Mouse (Mus musculus): ENCODE measurements at regions not wholly inside any gene's neighbourhood (a gene's known extent, or its start where the extent isn't known, plus 50 kb on each side); places are given as distances from the start of the nearest gene placed in this dataset.

DNA sequence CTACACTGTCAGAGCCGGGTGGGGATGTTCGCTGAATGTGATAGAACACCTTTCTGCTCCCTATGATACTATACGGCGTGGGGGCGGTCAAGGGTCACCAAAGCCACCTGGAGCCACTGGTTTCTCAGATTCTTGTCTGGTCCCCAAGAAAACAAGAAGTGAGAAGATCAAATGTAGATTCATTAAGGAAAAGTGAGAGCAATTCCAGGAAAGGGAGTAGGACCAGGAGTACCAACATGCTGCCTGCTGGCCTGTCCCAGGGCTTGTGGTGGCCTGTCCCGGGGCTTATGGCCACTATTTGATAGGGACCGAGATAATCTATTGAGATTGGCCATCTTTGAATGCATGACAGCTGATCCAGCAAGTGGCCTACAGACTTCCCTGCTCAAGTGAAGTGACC is 58.8 kb upstream of the Fut8 start:
- no peak for DNase-seq

GRCm38 (mm10) chr12:77177811-77178578 is 59.9 kb upstream of the Fut8 start:
- DNase-seq = peak; percentile 88

- DNase-seq = peak; percentile 16
These were observed 60.6 kb upstream of the Fut8 start for GRCm38 (mm10) chr12:77177303-77177702.

- DNase-seq = peak; percentile 54
These were observed 63.9 kb upstream of the Fut8 start for GRCm38 (mm10) chr12:77174032-77174431.

- no peak for DNase-seq
These were observed 65.4 kb upstream of the Fut8 start for GRCm38 (mm10) chr12:77172540-77172939.

GRCm38 (mm10) chr12:77170257-77170656 is 67.7 kb upstream of the Fut8 start:
- DNase-seq = no peak

GRCm38 (mm10) chr12:77168367-77168766 is 69.6 kb upstream of the Fut8 start:
- peak; percentile 4 for DNase-seq

GRCm38 (mm10) chr12:77156698-77157097 is 81.2 kb upstream of the Fut8 start:
- no peak for DNase-seq

DNA sequence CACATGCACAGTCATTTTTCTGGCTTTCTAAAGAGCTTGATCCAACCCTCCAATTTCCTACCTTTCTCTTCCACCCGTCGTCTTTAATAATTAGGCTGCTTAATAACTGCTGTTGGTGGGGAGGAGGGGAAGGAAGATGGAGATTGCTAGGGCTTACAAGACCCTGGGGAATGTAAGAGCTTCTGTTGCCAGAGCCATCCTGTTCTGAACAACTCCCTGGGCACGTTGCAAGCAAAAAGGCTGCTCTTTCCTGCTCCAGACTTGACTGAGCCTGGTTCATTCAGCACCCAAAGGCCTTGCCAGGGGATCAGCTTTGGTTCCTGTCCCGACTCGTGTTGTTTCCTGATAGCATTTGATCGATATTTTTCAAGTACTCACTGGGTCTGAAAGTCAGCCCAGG is 82.3 kb upstream of the Fut8 start:
- DNase-seq = no peak

- peak; percentile 0 for DNase-seq
These were observed 86.5 kb upstream of the Fut8 start for GRCm38 (mm10) chr12:77151471-77151870.

- peak; percentile 0 for DNase-seq
These were observed 88.1 kb upstream of the Fut8 start for GRCm38 (mm10) chr12:77149835-77150234.

GRCm38 (mm10) chr12:77148146-77148545 is 89.8 kb upstream of the Fut8 start:
- DNase-seq = no peak

DNA sequence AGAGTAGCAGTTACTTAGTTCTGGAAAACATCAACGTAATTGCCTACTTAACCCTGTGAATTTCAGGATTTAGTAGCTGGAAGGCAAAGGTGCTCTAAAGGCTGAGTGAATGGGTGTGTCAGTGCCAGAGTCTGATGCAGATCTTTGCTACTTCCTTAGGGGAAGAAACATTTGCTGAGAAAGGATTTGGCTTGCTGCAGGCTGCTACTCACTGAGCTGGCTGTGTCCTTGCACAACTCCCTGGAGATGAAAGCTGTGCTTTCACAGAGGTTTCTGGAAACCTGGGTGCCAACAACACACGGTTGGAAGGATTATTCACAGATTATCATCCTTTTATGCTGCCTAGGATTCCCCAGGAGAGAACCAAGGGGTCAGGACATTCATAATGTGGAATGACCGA is 94.0 kb upstream of the Fut8 start:
- DNase-seq = no peak

DNA sequence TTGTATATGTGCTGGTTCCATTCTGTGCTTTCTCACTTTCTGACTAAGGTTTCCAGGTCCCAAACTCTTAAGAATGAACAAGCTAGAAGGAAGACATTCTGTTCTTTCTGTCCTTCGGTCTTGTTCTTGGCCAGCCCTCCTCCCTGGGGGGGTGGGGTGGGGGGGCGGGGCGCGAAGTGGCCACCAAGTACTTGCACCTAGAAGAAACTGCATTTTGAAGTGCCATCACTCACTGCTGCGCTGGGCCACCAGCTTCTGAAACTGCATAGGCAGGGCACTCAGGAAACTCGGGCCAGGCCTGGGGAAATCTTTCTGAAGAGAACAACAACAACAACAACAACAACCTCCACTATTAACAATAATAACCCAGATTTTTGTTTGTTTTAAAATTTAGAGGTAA is 94.4 kb upstream of the Fut8 start:
- DNase-seq = no peak

- DNase-seq = no peak
These were observed 94.8 kb upstream of the Fut8 start for GRCm38 (mm10) chr12:77143105-77143504.

DNA sequence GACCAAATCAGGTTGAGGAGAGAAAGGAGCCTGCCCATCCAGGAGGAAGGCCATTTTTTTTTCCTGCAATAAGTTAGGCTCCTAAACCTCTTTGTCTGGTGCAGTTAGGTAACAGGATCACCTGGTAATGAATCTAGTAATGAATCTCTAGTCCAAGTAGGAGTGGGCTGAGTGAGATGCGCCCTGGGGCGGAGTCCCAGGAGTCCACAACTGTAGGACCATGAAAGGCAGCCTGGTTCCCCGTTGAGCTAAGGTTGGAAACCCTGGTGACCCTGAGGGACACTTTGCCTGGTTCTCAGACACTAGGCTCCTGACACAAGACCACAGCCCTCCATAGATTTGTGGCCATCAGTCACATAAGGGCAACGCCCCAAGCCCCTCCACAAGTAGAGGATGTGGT is 95.7 kb upstream of the Fut8 start:
- no peak for DNase-seq

DNA sequence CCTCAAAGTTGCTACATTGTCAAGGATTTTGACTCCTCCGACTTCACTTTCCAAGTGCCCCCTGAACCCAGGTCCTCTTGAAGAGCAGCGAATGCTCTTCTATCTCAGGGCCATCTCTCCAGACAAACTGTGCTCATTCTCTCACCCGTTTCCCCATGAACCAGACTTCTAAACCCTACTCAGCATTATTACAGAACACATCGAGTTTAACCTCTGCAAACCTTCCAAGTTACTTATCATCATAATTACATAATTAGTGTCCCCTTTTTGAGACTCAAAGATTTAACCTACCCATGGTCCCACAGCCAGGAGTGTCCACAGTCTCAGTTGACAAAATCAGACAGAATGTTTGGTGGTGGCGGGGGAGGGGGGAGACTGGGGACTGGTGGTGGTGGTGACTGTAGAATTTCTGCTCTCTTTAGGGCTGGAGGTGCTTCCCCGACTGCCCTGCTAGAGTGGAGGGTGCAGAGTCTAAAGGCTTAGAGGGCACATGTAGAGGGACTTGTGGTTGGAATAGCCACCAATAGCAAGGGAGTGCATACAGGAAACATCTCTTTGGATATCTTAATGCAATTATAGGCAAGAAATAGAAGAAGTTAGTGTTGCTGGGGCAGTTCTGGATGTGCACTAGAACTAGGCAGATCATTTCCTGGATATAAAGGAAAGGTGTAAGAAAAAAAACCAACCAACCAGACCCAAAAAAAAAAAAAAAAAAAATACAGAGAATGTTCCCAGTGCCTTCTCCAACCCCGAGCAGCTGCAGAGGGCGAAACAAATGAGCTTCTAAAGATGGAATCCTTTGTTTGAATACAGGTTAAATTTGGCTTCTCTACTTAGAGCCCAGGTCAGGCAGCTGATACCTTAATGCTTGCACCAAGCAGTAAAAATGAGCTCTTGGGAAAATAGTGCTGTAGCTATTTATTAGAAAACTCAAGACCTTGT is 96.4 kb upstream of the Fut8 start:
- DNase-seq = no peak

DNA sequence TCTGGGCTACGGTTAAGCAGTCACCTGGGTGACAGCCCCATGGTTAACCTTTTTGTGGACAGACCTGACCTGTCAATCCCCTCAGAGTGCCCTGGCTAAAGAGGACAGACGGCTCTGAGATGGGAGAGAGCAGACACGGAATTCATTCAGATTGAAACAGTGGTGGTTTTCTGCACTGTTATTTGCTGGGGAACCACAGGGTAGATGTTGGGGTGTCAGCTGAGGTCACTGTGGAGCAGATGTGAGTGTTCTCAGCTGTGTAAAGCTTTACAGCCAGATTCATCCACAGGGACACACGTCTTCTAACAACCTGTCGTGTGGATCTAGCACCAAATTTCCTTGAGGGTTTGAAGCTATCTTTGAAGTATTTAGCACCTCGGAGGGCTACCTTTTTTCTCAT is 97.3 kb upstream of the Fut8 start:
- no peak for DNase-seq

DNA sequence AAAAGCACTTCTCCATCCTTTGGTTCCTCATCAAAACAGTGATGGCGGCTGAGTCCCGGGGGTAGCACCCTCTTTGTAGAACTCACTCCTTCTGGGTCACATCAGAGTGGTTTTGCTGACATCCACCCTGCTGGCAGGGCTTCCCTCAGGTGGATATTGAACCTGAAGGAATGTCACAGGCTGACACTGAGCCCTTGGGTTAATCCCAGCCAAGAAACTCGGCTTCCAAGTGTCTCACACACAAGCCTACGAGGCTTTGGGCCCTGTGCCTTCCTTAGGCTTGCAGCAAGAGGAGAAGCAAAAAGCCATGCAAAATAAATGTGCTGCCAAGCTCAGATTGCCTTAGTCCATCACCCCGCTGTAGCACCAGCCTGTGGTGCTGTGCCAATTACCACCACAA is 97.8 kb upstream of the Fut8 start:
- peak; percentile 69 for DNase-seq

- DNase-seq = peak; percentile 69
These were observed 98.2 kb upstream of the Fut8 start for GRCm38 (mm10) chr12:77139718-77140117.

- no peak for DNase-seq
These were observed 99.3 kb upstream of the Fut8 start for GRCm38 (mm10) chr12:77138506-77139201.

GRCm38 (mm10) chr12:77137291-77137830 is 100.6 kb upstream of the Fut8 start:
- no peak for DNase-seq

DNA sequence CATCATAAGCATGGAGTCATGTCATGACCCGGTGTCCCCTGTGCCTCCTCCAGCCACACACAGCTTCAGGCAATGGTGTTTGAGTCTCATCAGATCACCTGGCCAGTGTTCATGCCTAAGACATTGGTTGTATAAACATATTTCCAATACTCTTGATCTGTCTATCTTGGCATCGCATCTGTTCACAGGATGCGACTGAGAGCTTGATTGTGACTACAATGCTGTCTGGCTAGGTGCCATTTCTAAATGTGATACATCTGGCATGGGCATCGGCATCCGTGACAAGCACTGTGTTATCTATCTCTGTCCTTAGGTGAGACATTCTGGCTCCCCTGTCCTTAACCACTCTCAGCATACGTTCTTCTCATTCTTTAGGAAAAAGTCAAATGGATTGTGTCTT is 102.3 kb upstream of the Fut8 start:
- no peak for DNase-seq

Measured in kidney, adult 11 months (tissue).